Mouse (Mus musculus) neural tube, embryonic 14.5 days (tissue): ENCODE data around the gene Rgs12. TPM values are rescaled to one million over a fixed set of nuclear protein-coding genes. Genes with fewer than 3 reads are reported as not detected.

ENCODE experiments used
- ATAC-seq: fragments of 200-750 bp; cut with Nextera tagmentation; 2 replicates; pipeline ENCODE4 v1.8.0; 2017; ENCODE audit warnings: low read depth, mild to moderate bottlenecking, moderate TSS enrichment, moderate library complexity
- H3K27ac ChIP-seq: fragments of 300-500 bp; sonication (generic); 2 replicates; pipeline ENCODE4 v1.5.1; 2014; ENCODE audit warnings: low read depth, mild to moderate bottlenecking, control low read depth, low read length, moderate library complexity, mixed read lengths
- H3K27me3 ChIP-seq: fragments of 300-500 bp; sonication (generic); 2 replicates; pipeline ENCODE4 v1.6.1; 2014; ENCODE audit warnings: low read length; ENCODE audit not compliant: control insufficient read depth, insufficient read depth
- H3K36me3 ChIP-seq: fragments of 300-500 bp; sonication (generic); 2 replicates; pipeline ENCODE4 v1.6.1; 2014; ENCODE audit warnings: low read length, mixed read lengths; ENCODE audit not compliant: control insufficient read depth, insufficient read depth
- H3K4me1 ChIP-seq: fragments of 300-500 bp; sonication (generic); 2 replicates; pipeline ENCODE4 v1.6.1; 2014; ENCODE audit warnings: low read length; ENCODE audit not compliant: control insufficient read depth, insufficient read depth
- H3K4me2 ChIP-seq: fragments of 300-500 bp; sonication (generic); 2 replicates; pipeline ENCODE4 v1.6.1; 2014; ENCODE audit warnings: mild to moderate bottlenecking, low read depth, low read length, control low read depth
- H3K4me3 ChIP-seq: fragments of 300-500 bp; sonication (generic); 2 replicates; pipeline ENCODE4 v1.5.1; 2014; ENCODE audit warnings: low read depth, low read length, control low read depth, mixed read lengths
- H3K9ac ChIP-seq: fragments of 300-500 bp; sonication (generic); replicated peaks from 2 replicates; pipeline ENCODE4 v1.6.1; 2014; ENCODE audit warnings: low read depth, mild to moderate bottlenecking, control low read depth, low read length, mixed read lengths
- H3K9me3 ChIP-seq: fragments of 300-500 bp; sonication (generic); 2 replicates; pipeline ENCODE4 v1.6.1; 2016; ENCODE audit warnings: low read length; ENCODE audit not compliant: control insufficient read depth
- WGBS: fragments of 180-500 bp; shearing (Covaris S2); extraction: QIAGEN DNeasy Blood & Tissue Kit; methylation state at CpG from one replicate; pipeline ENCODE4 v1.1.7; 2014; 5-methylcytosine and 5-hydroxymethylcytosine counted together
- polyA plus RNA-seq: library from polyadenylated mRNA; unstranded; fragments of >200 nt; fragmentation: Nextera tagmentation; extraction: Ambion mirVana; gene quantifications from 2 replicates; pipeline ENCODE4 v1.2.1, GENCODE M21; 2014

The Rgs12 gene
- polyA plus RNA-seq, 1 experiment from 2014 or later: 31.6 TPM

DNA sequence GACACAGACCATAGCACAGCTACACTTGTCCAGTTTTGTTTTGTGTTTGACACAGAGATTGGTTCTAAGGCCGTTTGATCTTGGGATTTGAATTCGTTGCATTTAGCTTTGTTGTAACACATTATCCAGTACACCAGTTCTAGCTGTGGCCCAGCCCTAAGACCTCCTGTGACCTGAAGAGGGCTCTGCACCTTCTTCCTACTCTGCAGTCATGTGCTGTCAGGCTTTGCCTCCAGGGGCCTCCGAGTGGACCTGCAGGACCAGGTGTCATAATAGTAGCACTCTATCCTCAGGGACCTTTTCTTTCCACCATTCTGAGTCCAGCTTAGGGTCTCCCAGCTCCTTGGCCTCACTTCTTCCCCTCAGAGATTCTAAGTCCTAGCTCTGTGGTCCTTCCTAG, 23.2 kb downstream of the Rgs12 start:
- peaks cover 28% of the 10 kb centered on the region; the same call in 1 of the 2 replicates for H3K36me3 ChIP-seq

DNA sequence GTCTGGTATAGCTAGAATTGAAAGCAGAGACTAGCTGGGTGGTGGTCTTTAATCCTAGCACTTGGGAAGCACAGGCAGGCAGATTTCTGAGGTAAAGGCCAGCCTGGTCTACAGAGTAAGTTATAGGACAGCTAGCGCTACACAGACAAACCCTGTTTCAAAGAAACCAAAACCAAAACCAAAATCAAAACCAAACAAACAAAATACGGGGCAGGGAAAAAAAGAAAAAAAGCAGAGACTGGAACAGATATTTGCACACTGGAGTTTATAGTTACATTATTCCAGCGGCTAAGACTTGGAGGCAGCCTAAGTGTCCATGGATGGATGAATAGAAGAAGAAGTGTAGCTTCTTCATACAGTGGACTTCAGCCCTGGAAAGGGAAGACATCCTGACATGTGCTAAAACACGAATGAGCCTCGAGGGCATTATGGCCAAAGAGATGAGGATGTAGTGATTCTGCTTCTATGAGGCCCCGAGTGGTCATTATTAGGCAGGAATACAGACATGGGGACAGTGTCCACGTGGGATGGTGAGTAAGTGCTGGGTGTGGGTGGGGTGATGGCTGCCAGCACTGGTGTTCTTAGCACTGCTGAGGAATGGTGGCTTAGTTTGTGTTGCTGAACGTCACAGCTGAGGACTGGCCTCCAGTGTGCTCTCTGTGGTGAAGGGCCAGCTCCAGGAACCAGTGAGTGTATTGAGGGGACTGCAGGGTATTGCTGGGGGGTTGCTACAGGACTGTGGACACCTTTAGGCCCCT, 24.5 kb downstream of the Rgs12 start:
- no peak for ATAC-seq
- 89% methylated on average over 8 of the region's 8 CpGs for WGBS
- Histone ChIP-seq H3K4me1 (no peaks in the 10 kb centered on the region), H3K36me3 (peaks cover 26% of the 10 kb centered on the region; the same call in 1 of the 2 replicates), H3K9me3 (no peaks in the 10 kb centered on the region), H3K27ac (no peak overlapping the region), H3K9ac (no peak overlapping the region), H3K4me3 (no peak overlapping the region), H3K27me3 (no peaks in the 10 kb centered on the region), H3K4me2 (no peak overlapping the region)

More for the DNA sequence above, 23.2 kb downstream of the Rgs12 start:
- H3K9ac ChIP-seq: no peak overlapping the region
- ATAC-seq: no peak
- H3K4me3 ChIP-seq: no peak overlapping the region
- H3K27ac ChIP-seq: no peak overlapping the region
- no peaks in the 10 kb centered on the region for H3K9me3 ChIP-seq
- no peaks in the 10 kb centered on the region for H3K4me1 ChIP-seq
- no peak overlapping the region for H3K4me2 ChIP-seq
- 85% methylated on average over 3 of the region's 3 CpGs for WGBS
- no peaks in the 10 kb centered on the region for H3K27me3 ChIP-seq

DNA sequence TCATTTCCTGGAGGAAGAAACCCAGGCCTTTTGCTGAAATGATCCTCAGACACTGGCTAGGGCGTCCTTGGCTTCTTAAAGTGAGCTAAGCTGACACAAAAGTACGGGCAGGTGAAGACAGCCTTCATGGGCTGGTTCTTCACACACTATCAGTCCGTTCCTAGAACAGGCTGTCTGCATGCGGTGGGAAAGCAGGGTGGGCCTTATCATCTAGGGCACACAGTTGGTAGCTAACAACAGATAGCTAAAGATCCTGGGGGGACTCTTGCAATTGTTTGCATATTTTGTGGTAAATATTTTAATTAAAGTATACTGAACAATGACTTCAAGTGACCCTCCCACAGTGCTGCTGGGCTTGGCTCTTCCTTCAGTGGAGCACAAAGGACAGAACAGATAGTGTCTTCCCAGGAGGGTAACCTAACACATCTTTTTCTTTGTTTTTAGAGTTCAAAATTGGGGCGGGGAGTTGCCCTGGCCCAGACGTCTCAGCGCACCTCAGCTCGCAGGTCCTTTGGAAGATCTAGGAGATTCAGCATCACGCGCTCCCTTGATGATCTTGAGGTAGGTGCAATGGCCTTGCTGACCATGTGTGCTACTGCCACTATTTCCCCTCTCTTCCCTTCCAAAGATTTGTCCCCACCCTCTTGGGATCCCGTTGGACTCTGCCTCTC, 25.7 kb downstream of the Rgs12 start:
- H3K36me3 ChIP-seq: peaks cover 26% of the 10 kb centered on the region; the same call in 1 of the 2 replicates
- ATAC-seq: no peak
- H3K4me2 ChIP-seq: no peak overlapping the region
- H3K9ac ChIP-seq: no peak overlapping the region
- no peaks in the 10 kb centered on the region for H3K9me3 ChIP-seq
- no peaks in the 10 kb centered on the region for H3K27me3 ChIP-seq
- H3K4me3 ChIP-seq: no peak overlapping the region
- H3K4me1 ChIP-seq: no peaks in the 10 kb centered on the region
- H3K27ac ChIP-seq: no peak overlapping the region
- 88% methylated on average over 11 of the region's 11 CpGs for WGBS

DNA sequence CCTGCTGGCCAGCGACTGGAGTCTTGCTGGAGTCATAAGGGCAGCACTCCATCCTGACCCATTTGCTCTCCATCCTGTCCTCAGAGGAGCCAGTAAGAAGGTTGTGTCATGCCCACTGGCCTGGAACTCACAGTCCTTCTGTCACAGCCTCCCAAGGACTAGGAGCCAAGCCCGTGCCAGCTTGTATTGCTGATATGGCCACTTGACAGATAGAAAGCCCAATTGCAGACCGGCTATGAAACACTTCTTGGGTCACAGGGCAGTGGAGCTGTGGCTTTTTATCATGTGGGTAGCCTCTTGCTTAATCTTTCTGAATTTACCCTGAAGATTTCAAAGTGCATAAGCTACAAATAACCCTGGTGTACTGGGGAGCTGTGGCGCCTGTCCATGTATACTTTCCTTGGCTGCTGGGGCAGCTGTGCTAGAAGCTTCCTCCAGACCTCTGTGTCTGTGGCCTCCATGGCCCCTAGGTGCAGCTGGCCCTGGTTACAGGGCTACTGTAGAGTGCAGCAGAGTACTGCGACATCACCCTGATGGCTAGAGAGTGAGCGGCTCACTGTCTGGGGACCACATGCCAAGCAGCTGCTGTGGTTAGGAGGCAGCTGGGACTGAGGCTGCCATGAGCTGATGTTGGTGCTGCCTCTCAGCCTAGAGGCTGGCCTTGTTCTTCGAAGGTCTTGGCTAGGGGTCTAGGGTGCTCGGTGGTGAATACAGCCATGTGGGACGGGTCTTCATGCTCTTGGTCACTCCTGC, 27.5 kb downstream of the Rgs12 start:
- 87% methylated on average over 9 of the region's 9 CpGs for WGBS
- Histone ChIP-seq H3K4me2 (no peak overlapping the region), H3K4me3 (no peak overlapping the region), H3K9me3 (no peaks in the 10 kb centered on the region), H3K4me1 (no peaks in the 10 kb centered on the region), H3K27ac (no peak overlapping the region), H3K36me3 (peaks cover 25% of the 10 kb centered on the region; the same call in 1 of the 2 replicates), H3K9ac (no peak overlapping the region), H3K27me3 (no peaks in the 10 kb centered on the region)
- ATAC-seq: no peak

DNA sequence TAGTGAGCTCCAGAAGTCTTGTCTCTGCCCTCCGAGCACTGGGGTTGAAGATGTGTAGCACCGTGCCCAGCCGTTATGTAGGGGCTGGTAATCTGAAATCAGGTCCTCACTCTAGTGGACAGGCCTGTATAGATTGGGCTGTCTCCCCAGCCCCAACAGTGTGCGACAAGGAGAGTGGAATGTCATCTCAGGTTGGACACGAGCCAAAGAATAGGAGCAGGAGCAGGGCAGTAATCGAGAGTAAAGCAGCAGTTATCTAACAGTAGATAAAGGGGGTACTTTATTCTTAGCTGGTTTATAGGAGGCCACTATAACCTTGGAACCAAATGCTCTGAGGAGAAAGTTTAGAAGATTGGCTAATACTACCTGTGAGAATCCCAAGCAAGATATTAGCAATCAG, 30.9 kb downstream of the Rgs12 start:
- no peak for ATAC-seq
- H3K4me2 ChIP-seq: no peak overlapping the region
- no peaks in the 10 kb centered on the region for H3K4me1 ChIP-seq
- no peak overlapping the region for H3K4me3 ChIP-seq
- H3K27me3 ChIP-seq: no peaks in the 10 kb centered on the region
- H3K36me3 ChIP-seq: peaks cover 18% of the 10 kb centered on the region; the same call in 1 of the 2 replicates
- no peaks in the 10 kb centered on the region for H3K9me3 ChIP-seq
- no peak overlapping the region for H3K9ac ChIP-seq
- WGBS: 75% methylated on average over 6 of the region's 6 CpGs
- no peak overlapping the region for H3K27ac ChIP-seq

DNA sequence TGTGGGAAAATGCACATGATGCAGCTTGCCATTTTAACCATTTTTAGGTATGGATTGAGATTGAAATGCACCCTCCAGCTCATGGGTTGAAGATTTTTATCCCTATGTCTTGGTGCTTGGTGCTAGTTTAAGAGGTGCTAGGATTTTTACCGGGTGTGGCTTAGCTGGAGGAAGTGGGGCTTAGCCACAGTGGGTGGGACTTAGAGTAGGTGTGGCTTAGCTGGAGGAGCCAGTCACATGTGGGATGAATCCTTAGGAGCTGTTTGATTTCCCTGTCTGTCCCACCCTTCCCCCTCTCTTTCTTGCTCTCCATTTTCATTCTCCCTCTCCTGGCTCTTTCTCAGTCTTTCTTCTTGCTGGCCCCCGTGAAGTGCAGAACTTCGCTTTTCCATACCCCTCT, 32.5 kb downstream of the Rgs12 start:
- Histone ChIP-seq H3K9me3 (no peaks in the 10 kb centered on the region), H3K4me3 (no peak overlapping the region), H3K4me1 (no peaks in the 10 kb centered on the region), H3K36me3 (0 out of 2 replicates have a peak, but pooled peaks cover 2% of the 10 kb centered on the region), H3K4me2 (no peak overlapping the region), H3K27ac (no peak overlapping the region), H3K27me3 (no peaks in the 10 kb centered on the region), H3K9ac (no peak overlapping the region)
- WGBS: 50% methylated on average over 3 of the region's 3 CpGs
- ATAC-seq: no peak

DNA sequence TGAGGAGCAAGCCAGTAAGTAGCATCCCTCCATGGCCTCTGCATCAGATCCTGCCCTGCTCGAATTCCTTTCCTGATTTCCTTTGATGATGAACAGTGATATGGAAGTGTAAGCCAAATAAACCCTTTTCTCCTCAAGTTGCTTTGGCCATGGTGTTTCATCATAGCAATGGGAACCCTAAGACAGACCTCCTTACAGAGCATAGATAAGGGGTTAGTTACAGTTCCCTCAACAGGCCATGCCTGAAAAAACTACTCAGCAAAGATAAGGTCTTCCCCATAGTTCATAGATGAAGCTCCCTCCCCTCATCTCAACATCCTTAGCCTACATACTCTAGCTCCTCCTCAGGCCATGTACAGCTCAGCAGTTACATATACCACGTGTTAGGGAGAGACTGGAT, 35.7 kb downstream of the Rgs12 start:
- no peak for ATAC-seq
- Histone ChIP-seq H3K4me3 (no peak overlapping the region), H3K9me3 (no peaks in the 10 kb centered on the region), H3K27me3 (no peaks in the 10 kb centered on the region), H3K4me1 (no peaks in the 10 kb centered on the region), H3K9ac (no peak overlapping the region), H3K4me2 (no peak overlapping the region), H3K36me3 (no peaks in the 10 kb centered on the region; the same call in 1 of the 2 replicates), H3K27ac (no peak overlapping the region)
- 75% methylated on average over 2 of the region's 2 CpGs for WGBS

DNA sequence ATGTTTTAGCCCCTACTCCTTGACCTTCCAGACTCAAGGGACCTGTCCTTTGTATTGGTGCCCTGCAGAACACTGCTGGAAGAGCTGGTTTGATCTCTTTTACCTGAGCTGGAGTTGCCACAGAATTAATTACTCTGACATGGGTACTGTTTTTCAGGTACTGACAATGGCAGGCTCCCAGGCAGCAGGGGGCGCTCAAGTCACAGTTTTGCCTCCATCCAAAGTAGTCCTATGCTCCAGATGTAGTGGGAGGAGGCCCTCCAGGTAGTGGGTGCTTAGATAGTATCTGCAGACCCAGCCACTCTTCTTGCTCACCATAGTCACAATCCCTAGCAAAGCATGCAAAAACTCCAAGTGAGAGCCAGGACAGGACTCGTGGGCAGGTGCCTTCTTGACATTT, 36.6 kb downstream of the Rgs12 start:
- peak; percentile 21; the same call in 1 of the 2 replicates for ATAC-seq
- Histone ChIP-seq H3K27ac (no peak overlapping the region), H3K4me2 (no peak overlapping the region), H3K9ac (no peak overlapping the region), H3K27me3 (no peaks in the 10 kb centered on the region), H3K9me3 (no peaks in the 10 kb centered on the region), H3K36me3 (no peaks in the 10 kb centered on the region; the same call in 1 of the 2 replicates), H3K4me3 (no peak overlapping the region), H3K4me1 (no peaks in the 10 kb centered on the region)
- 38% methylated on average over 2 of the region's 2 CpGs for WGBS
